Mouse (Mus musculus): ENCODE measurements around the gene Msx1. TPM values are rescaled to one million over a fixed set of nuclear protein-coding genes. Genes with fewer than 3 reads are reported as not detected.
A peak's percentile ranks its signal among the peaks of the same experiment; 100 is the strongest.
"Not testable (repeated sequence)": the region's sequence is repeated elsewhere in the genome, so short reads cannot be mapped to it uniquely, and the experiment has no call there.

Msx1 gene
- polyA plus RNA-seq (2012; rRNA removed): 2.9 and 3.3 TPM in 2 replicates

- peak; percentile 77 for DNase-seq (ENCODE audit: low spot score)
Observed at GRCm38 (mm10) chr5:37824461-37824795, at the start of gene Msx1. TSS of gene Msx1 (minus strand) at chr5:37824583.

GRCm38 (mm10) chr5:37865471-37865870 lies 41.1 kb upstream of the Msx1 start:
- DNase-seq (ENCODE audit: low spot score): no peak

GRCm38 (mm10) chr5:37864309-37864708 lies 39.9 kb upstream of the Msx1 start:
- DNase-seq (ENCODE audit: low spot score): no peak

- no peak for DNase-seq (ENCODE audit: low spot score)
Observed at GRCm38 (mm10) chr5:37860846-37861245, 36.5 kb upstream of the Msx1 start.

- no peak for DNase-seq (ENCODE audit: low spot score)
Observed at GRCm38 (mm10) chr5:37860151-37860721, 35.9 kb upstream of the Msx1 start.

- no peak for DNase-seq (ENCODE audit: low spot score)
Observed at GRCm38 (mm10) chr5:37857763-37858545, 33.6 kb upstream of the Msx1 start.

- DNase-seq (ENCODE audit: low spot score): no peak
Observed at GRCm38 (mm10) chr5:37856057-37856456, 31.7 kb upstream of the Msx1 start.

GRCm38 (mm10) chr5:37854233-37854632 lies 29.9 kb upstream of the Msx1 start:
- DNase-seq (ENCODE audit: low spot score): no peak

GRCm38 (mm10) chr5:37851305-37851982 lies 27.1 kb upstream of the Msx1 start:
- no peak for DNase-seq (ENCODE audit: low spot score)

- DNase-seq (ENCODE audit: low spot score): no peak
Observed at GRCm38 (mm10) chr5:37848991-37849719, 24.8 kb upstream of the Msx1 start.

- DNase-seq (ENCODE audit: low spot score): no peak
Observed at GRCm38 (mm10) chr5:37836267-37836646, 11.9 kb upstream of the Msx1 start.

GRCm38 (mm10) chr5:37835590-37836266 lies 11.3 kb upstream of the Msx1 start:
- DNase-seq (ENCODE audit: low spot score): no peak

GRCm38 (mm10) chr5:37832766-37833165 lies 8.4 kb upstream of the Msx1 start:
- DNase-seq (ENCODE audit: low spot score): no peak

- DNase-seq (ENCODE audit: low spot score): no peak
Observed at GRCm38 (mm10) chr5:37832031-37832430, 7.6 kb upstream of the Msx1 start.

- DNase-seq (ENCODE audit: low spot score): not testable (repeated sequence)
Observed at GRCm38 (mm10) chr5:37830436-37830835, 6.1 kb upstream of the Msx1 start.

GRCm38 (mm10) chr5:37829926-37830325 lies 5.5 kb upstream of the Msx1 start:
- no peak for DNase-seq (ENCODE audit: low spot score)

- no peak for DNase-seq (ENCODE audit: low spot score)
Observed at GRCm38 (mm10) chr5:37829296-37829670, 4.9 kb upstream of the Msx1 start.

- no peak for DNase-seq (ENCODE audit: low spot score)
Observed at GRCm38 (mm10) chr5:37828591-37829295, 4.4 kb upstream of the Msx1 start.

- no peak for DNase-seq (ENCODE audit: low spot score)
Observed at GRCm38 (mm10) chr5:37828001-37828400, 3.6 kb upstream of the Msx1 start.

GRCm38 (mm10) chr5:37827626-37827950 lies 3.2 kb upstream of the Msx1 start:
- DNase-seq (ENCODE audit: low spot score): no peak

Data from urinary bladder, adult 2 months (tissue).